Mouse (Mus musculus): ENCODE measurements at regions not wholly inside any gene's neighbourhood (a gene's known extent, or its start where the extent isn't known, plus 50 kb on each side); places are given as distances from the start of the nearest gene placed in this dataset.

- Histone ChIP-seq H3K4me3 (ENCODE audit: low read depth, low read length) (no peak overlapping the region), H3K4me1 (ENCODE audit: insufficient read depth) (no peaks in the 10 kb centered on the region), H3K9me3 (ENCODE audit: low read depth, low read length) (no peaks in the 10 kb centered on the region), H3K27ac (ENCODE audit: low read depth) (no peak overlapping the region), H3K36me3 (ENCODE audit: insufficient read depth) (no peaks in the 10 kb centered on the region), H3K27me3 (ENCODE audit: insufficient read depth, low read length) (no peaks in the 10 kb centered on the region), H3K9ac (no peak overlapping the region), H3K4me2 (no peak overlapping the region)
- TF ChIP-seq CTCF (IDR thresholded peaks at IDR 0.05; ENCODE audit: low read depth): no peak
- 63% methylated on average over 5 of the region's 5 CpGs for WGBS
- ATAC-seq (ENCODE audit: insufficient read depth) (no peak), DNase-seq (peak; percentile 0)
Measured at GRCm38 (mm10) chr17:76327371-76327770, 775.6 kb upstream of the Fam98a start.

GRCm38 (mm10) chr17:76294630-76295029, 742.9 kb upstream of the Fam98a start:
- H3K27me3 ChIP-seq (ENCODE audit: insufficient read depth, low read length): no peaks in the 10 kb centered on the region
- peak; percentile 39 for TF ChIP-seq CTCF (IDR thresholded peaks at IDR 0.05; ENCODE audit: low read depth)
- DNase-seq (peak; percentile 25), ATAC-seq (ENCODE audit: insufficient read depth) (no peak)
- no peaks in the 10 kb centered on the region for H3K36me3 ChIP-seq (ENCODE audit: insufficient read depth)
- no peaks in the 10 kb centered on the region for H3K9me3 ChIP-seq (ENCODE audit: low read depth, low read length)
- H3K4me3 ChIP-seq (ENCODE audit: low read depth, low read length): no peak overlapping the region
- H3K4me2 ChIP-seq: no peak overlapping the region
- no peaks in the 10 kb centered on the region for H3K4me1 ChIP-seq (ENCODE audit: insufficient read depth)
- no peak overlapping the region for H3K27ac ChIP-seq (ENCODE audit: low read depth)
- H3K9ac ChIP-seq: no peak overlapping the region
